In the genomic region with DNA sequence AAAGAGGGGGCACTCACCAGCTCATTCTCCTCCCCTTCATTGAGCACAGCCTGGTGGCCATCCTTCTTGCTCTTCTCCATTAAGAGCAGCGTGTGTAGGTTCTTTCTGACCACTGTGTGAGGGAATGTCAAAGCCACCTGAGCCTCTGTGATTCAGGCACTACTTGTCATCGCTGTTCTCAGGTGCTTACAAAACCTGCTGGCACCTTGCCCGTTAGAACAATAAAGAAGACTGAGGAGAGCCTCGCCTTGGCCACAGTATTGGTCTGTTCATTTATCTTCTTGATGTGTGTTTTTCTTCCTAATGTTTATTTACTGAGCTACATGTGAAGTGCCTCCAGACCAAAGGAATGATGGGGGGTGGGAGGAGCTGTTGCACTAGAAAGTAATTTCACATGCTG, we compare ENCODE assay signal across 27 mouse cellular contexts. TPM values are rescaled to one million over a fixed set of nuclear protein-coding genes. Genes with fewer than 3 reads are reported as not detected.
A peak's percentile ranks its signal among the peaks of the same experiment; 100 is the strongest.
DNase-seq lines count a peak whose midpoint lies in the region; ATAC-seq and TF ChIP-seq lines count a peak whose summit lies in the region.
"Had no signal": no experiment of that assay in that cellular context is flagged by ENCODE, and none has a peak within 500 bp of the region (broad histone marks: within the 10 kb centered on the region; RNA-seq: fewer than 3 reads in every experiment).

Gene Atp13a5, minus strand, starts transcription at position 275 of the 400 bp plus-strand sequence.

- no peak within 1 kb of the TSS for H3K4me2 ChIP-seq in lung, postnatal 0 days (replicated peaks; ENCODE audit: low read depth, low read length)
- H3K4me2 ChIP-seq: hindbrain, embryonic 15.5 days; kidney, embryonic 15.5 days; neural tube, embryonic 13.5 days had no signal

- no peak for ATAC-seq in frontal cortex, adult (ENCODE audit: low TSS enrichment)
- ATAC-seq in lung, postnatal 0 days: peak; percentile 53
- no peak for ATAC-seq in CD4-positive, CD25-positive, alpha-beta regulatory T cell, adult 4 months
- ATAC-seq: intestine, postnatal 0 days had no signal

- H3K36me3 ChIP-seq in lung, postnatal 0 days (ENCODE audit: insufficient read depth, low read length): no peaks in the 10 kb centered on the region
- H3K36me3 ChIP-seq: G1E; hindbrain, embryonic 15.5 days; kidney, embryonic 15.5 days; neural tube, embryonic 13.5 days had no signal

- TF ChIP-seq POLR2A in brain, embryonic 14.5 days (IDR thresholded peaks at IDR 0.05; ENCODE audit: borderline replicate concordance, extremely low read depth, insufficient read depth, insufficient read length, poor library complexity, severe bottlenecking): no peak

- no peak within 1 kb of the TSS for H3K4me3 ChIP-seq in left cerebral cortex, adult 2 months
- H3K4me3 ChIP-seq in lung, postnatal 0 days (ENCODE audit: low read depth, low read length): no peak within 1 kb of the TSS
- H3K4me3 ChIP-seq: heart, adult 2 months; hindbrain, embryonic 15.5 days; kidney, embryonic 15.5 days; neural tube, embryonic 13.5 days had no signal

- DNase-seq in frontal cortex, adult 2 months (ENCODE audit: extremely low spot score in 1 of 2, low spot score in 1 of 2): no peak
- no peak for DNase-seq in left cerebral cortex, adult 2 months (ENCODE audit: extremely low spot score in 1 of 2, low spot score in 2 of 2)
- no peak for DNase-seq in left cerebral cortex, adult 11 months (ENCODE audit: low spot score)
- peak; percentile 5 for DNase-seq in brain, embryonic 14.5 days (ENCODE audit: low read depth)
- DNase-seq in lung, postnatal 0 days (ENCODE audit: low spot score): peak; percentile 58
- DNase-seq in embryo, embryonic 10.5 days (ENCODE audit: low spot score): no peak
- DNase-seq: adrenal gland, postnatal 25 days; cerebellum, adult 18-20 months; cerebellum, postnatal 25 days; gastrocnemius, postnatal 14 days; heart, adult 2 months; heart, postnatal 36 days; liver; midbrain, embryonic 14.5 days; thymus, adult 2 months had no signal

- no peaks in the 10 kb centered on the region for H3K9me3 ChIP-seq in lung, postnatal 0 days (ENCODE audit: low read length)
- H3K9me3 ChIP-seq: G1E; hindbrain, embryonic 15.5 days; kidney, embryonic 15.5 days; neural tube, embryonic 13.5 days had no signal

- H3K27ac ChIP-seq in left cerebral cortex, adult 2 months: no peak within 1 kb of the TSS
- H3K27ac ChIP-seq in lung, postnatal 0 days (ENCODE audit: low read length): no peak within 1 kb of the TSS
- H3K27ac ChIP-seq: heart, adult 2 months; hindbrain, embryonic 15.5 days; kidney, embryonic 15.5 days; neural tube, embryonic 13.5 days had no signal

- no peak for TF ChIP-seq CTCF in left cerebral cortex, adult 2 months (IDR thresholded peaks at IDR 0.05)
- TF ChIP-seq CTCF in brain, embryonic 14.5 days (IDR thresholded peaks at IDR 0.05; ENCODE audit: borderline replicate concordance, extremely low read depth, insufficient read depth, insufficient read length): no peak
- no peak for TF ChIP-seq CTCF in lung, postnatal 0 days (IDR thresholded peaks at IDR 0.05)

- H3K9ac ChIP-seq in lung, postnatal 0 days (replicated peaks; ENCODE audit: low read depth): no peak within 1 kb of the TSS
- H3K9ac ChIP-seq: hindbrain, embryonic 15.5 days; kidney, embryonic 15.5 days; neural tube, embryonic 13.5 days had no signal

- H3K27me3 ChIP-seq in lung, postnatal 0 days (replicated peaks; ENCODE audit: insufficient read depth, low read length): no peaks in the 10 kb centered on the region
- H3K27me3 ChIP-seq: hindbrain, embryonic 15.5 days; kidney, embryonic 15.5 days; neural tube, embryonic 13.5 days had no signal

- WGBS in lung, postnatal 0 days: 23% methylated on average over 4 of the region's 4 CpGs

- TF ChIP-seq EP300 in lung, postnatal 0 days (IDR thresholded peaks at IDR 0.05): no peak

- intact Hi-C loops in left cerebral cortex, adult 2 months (cut with DNase I): no loop called here

- H3K4me1 ChIP-seq in lung, postnatal 0 days (ENCODE audit: insufficient read depth, low read depth, low read length): no peaks in the 10 kb centered on the region
- H3K4me1 ChIP-seq: hindbrain, embryonic 15.5 days; kidney, embryonic 15.5 days; neural tube, embryonic 13.5 days had no signal

RNA-seq across cellular contexts. Expression of gene Atp13a5, which starts in this region (rescaled TPM):
- polyA plus RNA-seq in frontal cortex, adult 2 months (2012; rRNA removed): 7.4 and 10.3 TPM in 2 replicates
- total RNA-seq in left cerebral cortex, adult 2 months (2021): 10 to 100 TPM; 10.9 to 11.2 TPM
- 0.61 and 1.0 TPM in 2 replicates for polyA plus RNA-seq in brain, embryonic 14.5 days (2012; rRNA removed)
- polyA plus RNA-seq in lung, postnatal 0 days (2015; fragmentation: Nextera tagmentation; extraction: Ambion mirVana): 0.07 and 0.10 TPM in 2 replicates
- not detected for polyA plus RNA-seq in CD4-positive, CD25-positive, alpha-beta regulatory T cell, adult 4 months (2017; shearing (Covaris generic))
- total RNA-seq: adrenal gland, postnatal 25 days; heart, adult 2 months; heart, postnatal 36 days; megakaryocyte, adult 5-6 weeks had no signal
- polyA plus RNA-seq: forebrain, embryonic 11.5 days; G1E; heart, embryonic 14.5 days; intestine, postnatal 0 days; kidney, embryonic 15.5 days; large intestine, adult 2 months; liver, embryonic 16.5 days had no signal

Comparison
In these comparisons a context has a peak if more than half of its experiments do, and no peak if none do; other contexts are left out.
1. Peak in DNase-seq and ATAC-seq in lung, postnatal 0 days; RNA of the gene not detected or under 1 TPM.